Mouse (Mus musculus): ENCODE results near the gene Rdm1. TPM values are rescaled to one million over a fixed set of nuclear protein-coding genes. Genes with fewer than 3 reads are reported as not detected.

Rdm1 gene
- polyA plus RNA-seq, 1 experiment from 2014 or later: 44.8 TPM

- H3K4me2 ChIP-seq: no peak overlapping the region
- H3K9me3 ChIP-seq (ENCODE audit: control insufficient read depth, low read length): no peaks in the 10 kb centered on the region
- no peak overlapping the region for H3K4me3 ChIP-seq (ENCODE audit: low read depth, low read length)
- H3K4me1 ChIP-seq (ENCODE audit: control insufficient read depth, insufficient read depth, low read length): no peaks in the 10 kb centered on the region
- H3K9ac ChIP-seq (ENCODE audit: low read length): no peak overlapping the region
- H3K27ac ChIP-seq (ENCODE audit: low read depth, low read length): no peak overlapping the region
- H3K36me3 ChIP-seq (ENCODE audit: control insufficient read depth, insufficient read depth, low read length): no peaks in the 10 kb centered on the region
- ATAC-seq (ENCODE audit: low FRiP score): no peak
- 91% methylated on average over 1 of the region's 1 CpGs for WGBS
- H3K27me3 ChIP-seq (ENCODE audit: control insufficient read depth, insufficient read depth, low read length): no peaks in the 10 kb centered on the region
- no peak for DNase-seq (ENCODE audit: low spot score, missing footprints)
Observed at GRCm38 (mm10) chr11:101681968-101682367, 55.0 kb downstream of the Rdm1 start.

GRCm38 (mm10) chr11:101682410-101682960 lies 55.5 kb downstream of the Rdm1 start:
- no peaks in the 10 kb centered on the region for H3K9me3 ChIP-seq (ENCODE audit: control insufficient read depth, low read length)
- no peak for ATAC-seq (ENCODE audit: low FRiP score)
- 73% methylated on average over 7 of the region's 7 CpGs for WGBS

More at GRCm38 (mm10) chr11:101682410-101682960, 55.5 kb downstream of the Rdm1 start:
- Histone ChIP-seq H3K4me2 (no peak overlapping the region), H3K9ac (ENCODE audit: low read length) (no peak overlapping the region), H3K36me3 (ENCODE audit: control insufficient read depth, insufficient read depth, low read length) (no peaks in the 10 kb centered on the region), H3K27me3 (ENCODE audit: control insufficient read depth, insufficient read depth, low read length) (no peaks in the 10 kb centered on the region), H3K4me1 (ENCODE audit: control insufficient read depth, insufficient read depth, low read length) (no peaks in the 10 kb centered on the region), H3K4me3 (ENCODE audit: low read depth, low read length) (no peak overlapping the region), H3K27ac (ENCODE audit: low read depth, low read length) (no peak overlapping the region)
- DNase-seq (ENCODE audit: low spot score, missing footprints): no peak

Other genes starting within 250 kb of the Rdm1 start
- gene Aarsd1, start 209.6 kb upstream of the Rdm1 start, polyA plus RNA-seq (2014; fragmentation: Nextera tagmentation; extraction: Ambion mirVana): 83.0 and 91.1 TPM in 2 replicates
- gene Gm27029, start 202.4 kb upstream of the Rdm1 start, polyA plus RNA-seq (2014; fragmentation: Nextera tagmentation; extraction: Ambion mirVana): 7.6 and 9.9 TPM in 2 replicates
- gene Rundc1, start 202.1 kb upstream of the Rdm1 start, polyA plus RNA-seq (2014; fragmentation: Nextera tagmentation; extraction: Ambion mirVana): 12.6 and 15.0 TPM in 2 replicates
- gene Ptges3l, start 201.9 kb upstream of the Rdm1 start, polyA plus RNA-seq (2014; fragmentation: Nextera tagmentation; extraction: Ambion mirVana): 1.7 and 2.4 TPM in 2 replicates
- 385 and 399 TPM in 2 replicates for gene Rpl27, start 184.9 kb upstream of the Rdm1 start, polyA plus RNA-seq (2014; fragmentation: Nextera tagmentation; extraction: Ambion mirVana)
- 2.7 and 4.1 TPM in 2 replicates for gene Ifi35, start 178.8 kb upstream of the Rdm1 start, polyA plus RNA-seq (2014; fragmentation: Nextera tagmentation; extraction: Ambion mirVana)
- gene Rnd2, start 162.2 kb upstream of the Rdm1 start, polyA plus RNA-seq (2014; fragmentation: Nextera tagmentation; extraction: Ambion mirVana): 35.5 and 37.5 TPM in 2 replicates
- gene Vat1, start 161.0 kb upstream of the Rdm1 start, polyA plus RNA-seq (2014; fragmentation: Nextera tagmentation; extraction: Ambion mirVana): 43.5 and 47.6 TPM in 2 replicates
- gene Brca1, start 75.2 kb upstream of the Rdm1 start, polyA plus RNA-seq (2014; fragmentation: Nextera tagmentation; extraction: Ambion mirVana): 24.5 and 24.8 TPM in 2 replicates
- 91.0 and 93.8 TPM in 2 replicates for gene Nbr1, start 75.0 kb upstream of the Rdm1 start, polyA plus RNA-seq (2014; fragmentation: Nextera tagmentation; extraction: Ambion mirVana)
- 2.6 and 2.7 TPM in 2 replicates for gene Tmem106a, start 45.0 kb upstream of the Rdm1 start, polyA plus RNA-seq (2014; fragmentation: Nextera tagmentation; extraction: Ambion mirVana)
- not detected in 2 replicates for gene Gm11634, start 27.9 kb upstream of the Rdm1 start, polyA plus RNA-seq (2014; fragmentation: Nextera tagmentation; extraction: Ambion mirVana)
- gene Arl4d, start 38.3 kb downstream of the Rdm1 start, polyA plus RNA-seq (2014; fragmentation: Nextera tagmentation; extraction: Ambion mirVana): 3.9 and 4.4 TPM in 2 replicates
- gene Dhx8, start 105.7 kb downstream of the Rdm1 start, polyA plus RNA-seq (2014; fragmentation: Nextera tagmentation; extraction: Ambion mirVana): 39.2 and 41.1 TPM in 2 replicates
- 3.8 and 4.6 TPM in 2 replicates for gene Etv4, start 158.2 kb downstream of the Rdm1 start, polyA plus RNA-seq (2014; fragmentation: Nextera tagmentation; extraction: Ambion mirVana)